Mouse (Mus musculus): Measurements from ENCODE around the gene Zc3h6.

GRCm38 (mm10) chr2:129047811-129048210 lies 80.6 kb downstream of the Zc3h6 start, which contains the start of gene Vinac1:
- no peak for TF ChIP-seq CHD2 (IDR thresholded peaks at IDR 0.05; ENCODE audit: low read depth, low read length)
- no peak for TF ChIP-seq ZC3H11A (IDR thresholded peaks at IDR 0.05; ENCODE audit: borderline replicate concordance, low read depth, low read length)
- no peak for TF ChIP-seq HCFC1 (IDR thresholded peaks at IDR 0.05; ENCODE audit: borderline replicate concordance, insufficient read depth, low read length)
- no peak for TF ChIP-seq ZNF384 (IDR thresholded peaks at IDR 0.05; ENCODE audit: low read depth, low read length)
- no peak for TF ChIP-seq MAFK (IDR thresholded peaks at IDR 0.05; ENCODE audit: insufficient read depth, low read depth, low read length)
